Mouse (Mus musculus): ENCODE data around the gene Trim11. TPM values are rescaled to one million over a fixed set of nuclear protein-coding genes. Genes with fewer than 3 reads are reported as not detected.

The Trim11 gene
- total RNA-seq, 1 experiment from 2014 or later, result 30.0 TPM

DNA sequence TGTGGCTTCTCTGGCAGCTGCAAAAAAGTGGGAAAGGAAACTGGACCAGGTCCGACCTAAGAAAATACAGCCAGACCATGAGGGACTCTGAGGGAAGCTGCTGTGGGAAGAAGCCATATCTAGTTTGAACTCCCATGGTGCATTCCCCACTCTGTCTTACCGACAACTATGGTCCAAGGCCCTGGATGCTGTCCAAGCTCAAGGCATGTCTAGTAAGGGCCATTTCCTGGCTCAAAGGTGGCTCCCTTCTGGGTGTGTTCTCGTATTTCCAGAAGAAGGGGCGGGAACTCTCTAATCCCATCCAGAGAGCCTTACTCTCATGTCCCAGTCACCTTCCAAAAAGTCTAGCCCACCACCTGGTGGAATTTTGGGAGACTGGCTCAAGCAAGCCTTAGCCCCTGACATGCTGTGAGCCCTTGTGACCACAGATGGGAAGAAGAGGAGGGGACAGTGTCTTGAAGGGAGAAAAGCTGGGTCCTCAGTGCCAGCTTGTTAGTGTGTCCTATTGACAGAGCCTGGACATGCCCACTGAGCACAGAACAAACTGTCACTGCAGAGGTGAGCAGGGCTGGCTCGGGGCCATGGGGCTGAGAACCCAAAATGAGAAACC is 2.6 kb downstream of the Trim11 start:
- peak; percentile 30 for DNase-seq

DNA sequence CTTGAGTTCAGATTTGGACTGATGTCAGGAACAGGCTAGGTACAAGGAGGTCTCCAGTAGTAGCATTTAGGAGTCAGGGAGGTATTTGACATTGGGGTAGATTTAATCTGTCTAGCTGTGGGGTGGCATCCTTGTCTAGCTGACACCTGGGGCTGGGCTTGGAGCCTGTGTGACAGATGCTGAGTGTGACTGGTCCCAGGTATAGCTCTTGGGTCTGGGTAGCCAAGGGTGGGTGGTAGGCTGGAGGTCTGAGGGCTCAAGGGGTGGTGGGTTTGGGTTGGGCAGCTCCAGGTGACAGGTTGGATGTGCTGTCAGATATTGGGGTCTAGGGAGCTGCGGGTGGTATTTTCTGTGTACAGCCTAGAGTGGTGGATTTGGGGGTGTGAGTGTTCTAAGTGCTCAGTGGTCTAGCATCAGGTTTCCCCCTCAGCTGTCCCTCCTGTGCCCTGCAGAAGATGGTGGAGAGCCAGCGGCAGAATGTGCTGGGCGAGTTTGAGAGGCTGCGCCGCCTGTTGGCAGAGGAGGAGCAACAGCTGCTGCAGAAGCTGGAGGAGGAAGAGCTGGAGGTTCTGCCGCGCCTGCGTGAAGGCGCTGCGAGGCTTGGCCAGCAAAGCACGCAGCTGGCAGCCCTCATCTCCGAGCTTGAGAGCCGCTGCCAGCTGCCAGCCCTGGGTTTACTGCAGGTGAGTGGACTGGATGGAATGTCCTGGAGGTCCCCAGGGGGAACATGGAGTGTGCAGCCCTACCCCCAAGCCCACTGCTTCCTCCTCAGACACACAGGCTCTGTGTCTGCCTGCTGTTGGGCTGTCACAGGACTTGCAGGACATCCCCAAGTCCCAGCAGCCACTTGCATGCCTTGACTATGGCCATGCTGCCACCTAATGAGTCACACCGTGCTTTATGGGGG is 3.9 kb downstream of the Trim11 start:
- peak; percentile 51 for DNase-seq

DNA sequence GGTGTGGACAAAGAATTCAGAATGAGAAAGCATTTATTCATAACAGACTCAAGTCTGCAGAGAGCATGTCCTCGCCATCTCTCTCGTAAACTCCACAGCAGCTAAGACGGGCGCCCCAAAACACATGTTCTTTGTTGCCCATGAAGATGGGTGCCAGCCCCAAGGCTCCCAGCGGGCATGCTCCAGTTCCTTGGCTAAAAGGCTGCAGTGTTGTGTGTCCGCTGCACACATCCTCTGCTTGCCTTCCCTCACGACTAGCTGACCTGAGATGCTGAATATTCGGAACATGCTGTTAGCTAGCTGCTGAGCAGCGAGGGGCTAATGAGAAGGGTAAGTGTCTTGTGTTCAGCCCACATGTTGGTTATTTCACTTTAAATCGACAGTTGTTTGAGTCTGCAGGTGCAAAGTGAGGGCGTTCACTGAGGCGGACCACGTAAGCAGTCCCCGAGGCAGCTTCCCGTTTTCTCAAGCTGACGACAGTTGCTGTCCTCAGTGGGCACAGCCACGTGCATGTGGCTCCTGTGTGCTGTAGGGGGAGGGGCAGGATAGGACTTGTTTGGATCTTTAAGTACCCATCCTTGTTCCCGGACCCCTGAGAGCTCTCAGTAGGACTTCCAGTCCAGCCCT is 4.7 kb downstream of the Trim11 start:
- no peak for DNase-seq

DNA sequence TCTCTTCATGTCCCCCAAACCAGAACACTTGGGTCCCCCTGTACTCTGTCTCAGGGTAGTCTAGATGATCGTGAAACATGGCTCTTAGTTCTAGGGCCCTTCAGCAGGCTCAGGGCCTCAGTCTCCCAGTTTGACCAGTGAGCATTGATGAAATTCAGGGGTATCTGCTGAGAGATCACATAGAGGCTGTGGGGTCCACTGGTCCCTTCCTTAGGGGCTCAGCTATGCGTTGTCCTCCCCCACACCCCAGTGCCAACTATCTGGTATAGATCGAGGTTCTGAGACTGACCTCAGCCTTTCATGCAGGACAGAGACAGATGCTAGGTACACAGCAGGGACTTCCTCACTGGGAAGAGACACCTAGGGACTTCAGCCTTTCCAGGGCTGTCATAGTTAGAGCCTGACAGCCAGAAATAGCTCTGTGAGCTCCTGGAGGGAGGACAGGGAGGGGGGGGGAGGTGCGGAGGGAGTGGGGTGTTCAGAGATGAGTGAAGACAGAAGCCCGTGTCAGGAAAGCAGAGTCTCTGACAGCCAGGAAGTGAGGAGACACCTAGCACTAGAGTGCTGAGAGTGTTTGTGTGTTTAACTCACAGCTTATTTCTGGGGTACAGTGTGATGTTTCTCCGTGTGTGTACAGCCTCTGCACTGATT is 5.9 kb downstream of the Trim11 start:
- no peak for DNase-seq

DNA sequence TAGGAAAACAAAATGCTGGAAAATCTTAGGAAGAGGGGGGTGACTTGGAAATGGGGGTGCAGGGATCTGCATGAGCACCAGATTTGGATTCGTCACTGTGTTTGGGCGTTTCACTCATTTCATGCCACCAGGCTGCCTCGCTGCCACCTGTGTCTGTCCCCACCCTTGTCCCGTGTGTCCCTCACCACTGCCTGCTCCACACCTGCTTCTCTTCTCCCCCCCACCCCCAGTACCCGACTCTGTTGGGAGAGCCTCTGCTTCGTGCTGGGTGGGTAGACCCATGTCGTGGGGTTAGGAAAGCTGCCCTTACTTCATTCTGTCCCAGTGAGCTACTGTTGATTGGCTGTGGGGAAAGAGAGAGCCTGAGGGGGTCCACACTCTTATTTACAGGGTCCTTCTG is 6.8 kb downstream of the Trim11 start:
- DNase-seq, result no peak

DNA sequence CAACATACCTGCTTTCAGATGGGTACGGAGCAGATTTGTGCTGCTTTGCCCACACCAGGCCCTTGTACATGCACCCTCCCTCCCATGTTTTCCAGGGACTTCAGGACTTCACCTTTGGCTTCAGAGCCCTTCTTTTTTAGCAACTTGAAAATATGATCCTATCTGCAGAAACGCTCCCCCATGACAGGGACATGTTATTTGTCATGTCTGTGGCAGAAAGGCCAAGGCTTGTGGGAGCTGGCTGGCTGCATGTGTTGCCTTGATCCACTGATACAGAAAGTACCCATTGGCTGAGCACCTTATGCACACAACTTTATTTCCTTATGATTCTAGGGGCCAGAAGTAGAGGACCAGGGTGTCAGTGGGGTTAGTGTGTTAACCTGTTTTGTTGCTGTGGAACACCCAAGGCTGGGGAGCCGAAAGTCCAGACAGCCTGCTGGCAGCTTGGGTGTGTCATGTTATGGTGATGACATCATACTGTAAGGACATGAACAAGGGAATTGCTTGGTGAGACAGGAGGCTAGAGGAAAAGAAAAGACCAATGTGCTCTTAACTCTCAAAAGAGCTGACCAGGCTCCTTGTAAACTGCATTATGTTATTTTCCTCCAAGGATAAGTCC is 7.5 kb downstream of the Trim11 start:
- no peak for DNase-seq

DNA sequence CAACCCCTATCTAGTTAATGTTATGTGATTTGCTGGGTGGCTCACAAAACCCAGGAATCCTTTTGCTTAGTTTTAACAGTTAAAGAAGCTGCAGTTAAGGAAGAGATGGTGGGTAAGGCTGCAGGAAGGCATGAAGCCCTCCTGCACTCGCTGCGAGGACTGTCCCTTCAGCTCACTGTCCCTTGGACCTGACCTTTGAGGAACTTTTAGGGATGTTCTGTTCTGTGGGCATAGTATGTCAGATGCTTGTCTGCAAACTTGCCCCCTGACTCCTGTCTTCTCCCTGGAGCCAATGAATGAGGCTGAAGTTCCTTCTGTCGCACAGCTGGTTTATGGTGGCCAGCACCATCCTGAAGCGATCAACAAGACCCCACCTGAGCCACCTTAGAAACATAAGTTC is 11.3 kb downstream of the Trim11 start:
- DNase-seq, result no peak

DNA sequence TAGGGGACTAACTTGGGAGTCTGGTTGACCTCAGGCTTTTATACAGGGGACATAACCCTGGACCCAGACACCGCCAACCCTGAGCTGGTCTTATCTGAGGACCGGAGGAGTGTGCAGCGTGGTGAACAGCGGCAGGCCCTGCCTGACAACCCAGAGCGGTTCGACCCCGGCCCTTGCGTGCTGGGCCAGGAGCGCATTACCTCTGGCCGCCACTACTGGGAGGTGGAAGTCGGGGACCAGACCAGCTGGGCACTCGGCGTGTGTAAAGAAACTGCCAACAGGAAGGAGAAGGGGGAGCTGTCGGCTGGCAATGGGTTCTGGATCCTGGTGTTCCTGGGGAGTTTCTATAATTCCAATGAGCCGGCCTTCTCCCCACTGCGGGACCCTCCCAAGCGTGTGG is 12.2 kb downstream of the Trim11 start:
- DNase-seq, result no peak

DNA sequence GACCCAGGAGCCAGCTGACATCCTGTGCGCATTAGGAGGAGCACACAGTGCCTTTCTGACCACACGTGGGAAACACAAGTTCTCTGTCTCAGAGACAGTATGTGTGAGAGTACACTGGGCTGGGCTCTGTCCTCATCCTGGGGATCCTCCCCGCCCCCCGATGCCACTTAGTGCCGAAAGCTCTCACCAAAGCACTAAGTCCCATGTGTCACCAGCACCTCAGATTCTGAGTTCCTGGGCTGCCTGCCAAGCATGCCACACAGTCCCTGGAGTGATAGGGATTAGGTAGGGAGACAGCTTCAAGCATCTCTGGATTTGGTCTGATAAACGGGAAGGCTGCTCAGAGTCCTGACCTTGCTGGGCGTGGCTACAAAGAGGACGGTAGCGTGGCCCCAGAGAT is 12.9 kb downstream of the Trim11 start:
- peak; percentile 47 for DNase-seq

DNA sequence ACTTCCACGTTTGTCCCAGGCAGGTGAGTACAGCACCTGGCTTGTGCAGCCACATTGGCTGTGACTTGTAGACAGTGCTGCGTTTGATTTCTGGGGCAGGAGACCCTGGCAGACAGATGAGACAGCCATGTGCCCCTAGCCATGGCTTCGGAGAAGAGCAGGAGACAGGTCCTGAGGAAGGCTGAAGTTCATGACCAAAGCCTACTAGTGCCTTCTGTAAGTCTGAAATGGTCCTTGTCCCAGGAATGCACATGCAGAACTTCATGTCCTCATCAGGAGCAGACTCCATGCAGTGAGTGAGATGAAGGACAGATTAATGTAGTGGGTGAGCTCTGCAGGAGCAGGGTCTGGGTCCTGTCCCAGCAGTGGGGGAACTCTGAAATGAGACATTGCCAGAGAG is 14.0 kb downstream of the Trim11 start:
- DNase-seq, result no peak

DNA sequence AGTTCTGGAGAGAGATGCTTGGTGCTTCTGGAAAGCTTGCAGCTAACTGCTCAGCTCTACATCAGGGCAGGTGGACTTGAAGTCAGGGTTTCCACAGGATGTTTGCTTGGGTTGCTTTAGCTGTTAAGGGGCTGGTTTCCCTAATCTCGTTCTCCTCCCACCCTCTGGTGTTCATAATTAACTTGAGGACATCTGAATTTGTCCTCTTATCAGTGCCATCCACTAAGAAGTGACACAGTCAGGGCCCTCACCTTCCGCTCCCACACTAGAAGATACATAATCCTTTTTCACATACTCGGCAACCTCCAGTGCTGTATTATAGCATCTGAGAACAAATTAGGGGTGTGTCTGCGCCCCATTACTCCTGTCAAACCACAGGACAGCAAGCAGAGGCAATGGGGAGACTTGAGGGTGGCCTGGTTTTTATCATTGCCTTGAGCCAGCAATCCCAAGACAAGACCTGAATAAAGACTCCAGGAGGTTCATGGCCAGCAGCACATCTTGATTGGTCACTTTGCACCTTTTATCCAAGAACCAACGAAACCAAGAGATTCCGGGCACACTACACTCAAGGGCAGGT is 15.3 kb downstream of the Trim11 start:
- no peak for DNase-seq

DNA sequence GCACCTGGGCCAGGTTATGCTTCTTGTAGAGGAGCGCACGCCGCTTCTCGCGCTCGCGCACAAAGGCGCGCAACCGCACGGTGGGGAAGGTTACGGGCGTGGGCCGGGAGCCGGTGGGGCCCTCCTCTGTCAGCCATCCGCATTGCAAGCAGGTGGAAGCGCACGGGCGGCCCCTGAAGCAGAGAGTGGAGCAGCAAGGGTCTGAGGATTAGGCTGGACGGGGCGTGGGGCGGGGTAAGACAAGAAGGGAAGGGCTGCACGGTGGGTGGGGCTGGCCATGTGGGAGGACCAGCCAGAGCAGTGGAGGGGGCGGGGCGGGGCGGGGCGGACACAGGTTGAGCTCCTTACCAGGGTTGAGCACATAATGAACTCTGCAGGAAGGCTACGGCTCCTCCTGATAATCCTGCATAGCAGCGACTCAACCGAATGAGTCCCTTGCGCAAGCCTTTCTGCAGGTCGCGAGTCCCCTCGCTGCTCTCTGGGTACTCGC is 16.5 kb downstream of the Trim11 start:
- DNase-seq, result peak; percentile 61

DNA sequence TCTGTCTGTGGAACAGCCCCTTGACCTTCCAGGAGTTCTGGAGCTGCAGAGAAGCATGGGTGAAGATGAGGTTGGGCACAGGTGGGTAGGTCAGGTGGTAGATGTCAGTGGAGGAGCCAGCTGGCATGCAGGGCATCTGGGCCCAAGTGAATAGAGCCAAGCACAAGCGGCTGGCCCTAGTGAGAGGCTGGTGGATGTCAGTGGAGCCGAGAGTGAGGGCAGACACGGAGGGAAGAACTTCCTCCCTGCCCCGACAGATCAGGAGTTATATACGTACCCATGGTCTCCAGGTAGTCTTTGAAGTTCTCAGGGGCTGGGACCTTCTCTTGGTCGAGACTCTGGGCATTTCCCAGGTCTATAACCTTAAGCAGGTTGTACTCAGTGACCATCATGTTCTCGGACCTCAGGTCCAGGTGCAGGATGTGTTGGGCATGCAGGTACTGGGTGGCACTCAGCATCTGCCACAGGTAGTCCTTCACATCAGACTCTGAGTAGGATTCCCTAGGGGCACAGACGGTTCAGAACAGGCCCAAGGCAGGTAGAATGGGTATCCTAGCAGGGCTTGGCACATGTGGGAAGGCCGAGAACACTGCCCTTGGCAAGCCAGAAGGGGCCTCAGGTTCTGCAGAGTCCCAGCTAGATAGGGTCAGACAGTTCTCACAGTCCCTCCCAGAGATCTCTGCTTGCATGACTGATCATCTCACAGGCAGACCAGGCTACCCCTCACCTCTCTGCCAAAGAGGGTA is 17.3 kb downstream of the Trim11 start:
- DNase-seq, result no peak

DNA sequence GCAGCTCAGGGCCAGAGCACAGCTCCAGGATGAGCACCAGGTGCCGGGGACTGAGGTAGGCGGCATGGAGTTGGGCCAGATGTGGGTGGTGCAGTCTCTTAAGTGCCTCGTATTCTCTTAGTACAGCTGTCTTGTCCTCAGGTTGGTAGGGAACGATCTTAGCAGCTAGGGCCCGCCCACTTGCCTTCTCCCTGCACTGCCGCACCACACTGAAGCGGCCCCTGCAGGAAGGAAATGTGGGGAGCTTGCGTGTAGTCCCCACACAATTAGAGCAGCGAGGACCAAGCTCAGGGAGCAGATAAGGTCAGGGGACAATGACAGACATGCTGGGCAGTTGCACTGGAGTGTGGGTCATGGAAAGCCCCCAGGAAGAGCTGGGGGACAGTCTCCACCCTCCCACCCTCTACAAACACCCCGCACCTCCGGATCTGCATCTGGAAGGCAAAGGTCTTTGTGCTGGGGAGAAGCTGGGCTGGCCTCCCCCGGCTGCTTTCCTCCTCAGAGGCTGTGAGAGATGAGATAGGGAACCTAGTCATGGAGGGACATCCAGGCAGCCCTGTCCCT is 18.0 kb downstream of the Trim11 start:
- no peak for DNase-seq

DNA sequence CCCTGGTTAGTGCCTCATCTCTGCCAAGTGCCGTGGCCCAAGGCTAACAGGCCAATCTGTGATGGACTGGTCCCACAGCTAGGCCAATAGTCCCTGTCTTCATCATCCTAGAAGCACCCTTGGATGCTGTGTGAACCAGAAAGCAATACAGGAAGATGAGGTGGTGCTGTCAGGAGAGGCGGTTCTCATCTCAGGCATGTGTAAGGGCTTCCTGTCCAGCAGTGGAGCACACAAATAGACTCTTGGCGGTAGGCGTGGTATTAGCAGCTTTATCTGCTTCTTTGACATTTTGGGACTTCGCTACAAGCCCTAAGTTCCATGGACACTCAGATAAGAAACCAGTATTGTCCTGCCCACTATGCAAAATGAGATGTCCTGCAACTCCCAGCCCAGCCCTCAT is 19.6 kb downstream of the Trim11 start:
- no peak for DNase-seq

DNA sequence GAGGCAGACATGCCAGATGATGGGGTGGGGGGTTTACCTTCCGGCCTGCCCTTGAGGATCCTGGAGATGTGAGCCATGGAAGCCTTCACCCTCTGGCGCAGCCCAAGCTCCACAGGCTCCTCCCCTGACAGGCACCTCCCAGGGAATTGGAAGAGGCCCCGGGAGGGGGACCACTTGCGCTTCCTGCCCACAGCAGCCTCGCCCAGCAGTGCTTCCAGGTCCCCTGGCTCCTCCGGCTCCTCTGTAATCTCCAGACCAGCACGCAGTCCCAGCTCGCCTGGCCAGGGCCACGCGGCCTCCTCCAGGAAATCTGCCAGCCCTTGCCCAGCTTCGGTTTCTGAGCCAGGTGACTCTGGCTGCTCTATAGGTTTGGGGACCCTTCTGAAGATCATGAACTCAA is 21.3 kb downstream of the Trim11 start:
- DNase-seq, result no peak

DNA sequence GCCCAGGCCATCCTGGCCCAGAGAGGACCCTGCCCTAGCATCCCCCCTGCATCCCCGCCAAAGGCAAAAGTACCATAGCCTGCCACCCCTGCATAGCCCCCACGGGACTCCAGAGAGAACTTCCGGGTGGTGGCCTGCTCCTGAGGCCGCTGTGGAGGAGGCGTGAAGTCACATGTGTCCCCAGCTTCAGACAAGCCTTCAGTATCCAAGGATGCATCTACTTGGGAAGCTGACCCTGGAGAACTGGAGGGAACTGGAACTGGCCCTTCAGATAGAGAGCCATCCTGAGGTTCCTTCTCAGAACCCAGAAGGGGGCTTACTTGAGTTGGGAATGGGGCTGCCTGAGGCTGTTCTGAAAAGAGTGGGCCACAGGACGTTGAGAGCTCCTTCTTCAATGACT is 21.9 kb downstream of the Trim11 start:
- no peak for DNase-seq

DNA sequence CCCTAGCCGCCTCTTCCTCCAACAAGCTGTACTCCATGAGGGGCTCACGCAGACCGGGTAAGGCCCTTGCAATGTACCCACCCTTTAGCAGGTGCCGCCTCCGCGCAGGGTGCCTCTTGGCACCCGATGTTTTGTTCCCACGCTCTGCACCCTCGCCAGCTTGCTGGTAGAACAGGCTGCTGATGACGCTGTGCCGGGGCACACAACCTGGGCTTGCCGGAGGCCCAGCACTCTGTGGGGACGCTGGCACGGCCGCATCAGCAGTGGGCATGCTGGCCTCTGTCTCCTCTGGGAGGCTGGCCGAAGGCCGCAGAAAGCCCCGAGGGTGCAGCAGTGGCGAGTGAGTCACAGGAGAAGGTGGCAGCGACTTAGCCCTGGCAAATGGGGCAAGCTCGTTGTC is 22.7 kb downstream of the Trim11 start:
- DNase-seq, result no peak

DNA sequence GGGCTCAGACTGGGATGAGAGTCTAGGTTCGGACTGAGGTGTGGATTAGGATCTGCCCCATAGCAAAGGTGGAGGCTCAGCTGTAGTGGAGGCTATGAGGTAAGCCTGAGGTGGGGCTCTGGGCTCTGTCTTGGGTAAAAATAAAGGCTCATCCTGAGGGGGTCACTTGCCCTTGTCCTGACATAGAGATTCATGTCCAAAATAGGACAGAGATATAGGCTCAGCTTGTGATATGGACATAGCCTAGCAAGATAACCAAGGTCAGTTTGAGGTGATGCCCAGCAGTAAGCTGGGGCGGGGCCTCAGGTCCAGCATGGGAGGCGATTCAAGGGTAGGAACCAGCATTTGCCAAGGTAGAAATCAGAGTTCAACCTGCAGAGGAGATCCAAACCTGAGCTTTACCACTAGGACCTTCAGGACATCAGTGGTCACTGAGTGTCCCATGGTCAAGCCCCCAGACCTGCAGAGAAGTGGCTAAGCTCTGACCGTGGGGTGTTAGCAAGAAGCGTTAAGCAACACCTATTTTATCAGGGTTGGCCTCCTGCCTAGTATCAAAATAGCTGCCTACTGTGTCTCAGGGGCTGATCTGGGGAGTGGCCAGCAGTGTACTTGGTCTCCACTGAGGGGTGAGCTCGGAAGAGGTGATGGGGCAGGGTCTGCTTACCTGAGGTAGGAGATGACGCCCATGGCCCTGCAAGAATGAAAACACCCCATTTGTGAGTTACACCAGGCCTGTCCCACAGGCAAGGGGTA is 24.6 kb downstream of the Trim11 start:
- DNase-seq, result no peak

DNA sequence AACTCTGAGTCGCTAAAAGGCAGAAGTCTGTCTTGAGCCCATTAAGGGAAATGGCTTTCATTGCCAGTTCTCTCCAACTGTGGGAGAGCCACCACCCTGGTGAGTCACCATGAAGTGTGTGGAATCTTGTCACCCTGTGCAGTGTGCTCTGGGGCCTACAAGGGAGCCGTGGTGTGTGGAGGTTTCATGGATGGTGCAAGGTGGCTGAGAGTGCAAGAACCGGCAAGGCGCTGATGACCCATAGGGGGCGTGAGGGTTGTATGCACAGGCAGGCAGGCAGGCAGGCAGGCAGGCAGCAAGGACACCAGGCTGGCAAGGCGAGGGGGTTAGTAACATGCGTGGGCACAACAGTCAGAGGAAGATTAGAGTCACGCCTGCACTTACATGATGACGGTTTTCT is 37.2 kb downstream of the Trim11 start:
- peak; percentile 68 for DNase-seq
